Mouse (Mus musculus) liver, embryonic 16.5 days (tissue): ENCODE measurements at regions not wholly inside any gene's neighbourhood (a gene's known extent, or its start where the extent isn't known, plus 50 kb on each side); places are given as distances from the start of the nearest gene placed in this dataset.

ENCODE experiments used
- ATAC-seq: fragments of 200-750 bp; cut with Nextera tagmentation; 2 replicates; pipeline ENCODE4 v1.8.0; 2017; ENCODE audit warnings: low read depth, mild to moderate bottlenecking, moderate number of reproducible peaks, moderate library complexity
- H3K27ac ChIP-seq: fragments of 300-500 bp; sonication (generic); 2 replicates; pipeline ENCODE4 v1.5.1; 2014; ENCODE audit warnings: mild to moderate bottlenecking, low read length
- H3K27me3 ChIP-seq: fragments of 300-500 bp; sonication (generic); 2 replicates; pipeline ENCODE4 v1.6.1; 2014; ENCODE audit warnings: low read depth, low read length, mixed read lengths; ENCODE audit not compliant: control insufficient read depth, insufficient read depth
- H3K36me3 ChIP-seq: fragments of 300-500 bp; sonication (generic); 2 replicates; pipeline ENCODE4 v1.6.1; 2014; ENCODE audit warnings: mild to moderate bottlenecking; ENCODE audit not compliant: control insufficient read depth, insufficient read depth
- H3K4me1 ChIP-seq: fragments of 300-500 bp; sonication (generic); 2 replicates; pipeline ENCODE4 v1.6.1; 2014; ENCODE audit warnings: low read depth, low read length, mixed read lengths; ENCODE audit not compliant: control insufficient read depth
- H3K4me2 ChIP-seq: fragments of 300-500 bp; sonication (generic); 2 replicates; pipeline ENCODE4 v1.6.1; 2014; ENCODE audit warnings: low read depth, low read length, mixed read lengths
- H3K4me3 ChIP-seq: fragments of 300-500 bp; sonication (generic); 2 replicates; pipeline ENCODE4 v1.5.1; 2014; ENCODE audit warnings: low read depth, mild to moderate bottlenecking, low read length
- H3K9ac ChIP-seq: fragments of 300-500 bp; sonication (generic); 2 replicates; pipeline ENCODE4 v1.6.1; 2014; ENCODE audit warnings: low read depth, low read length
- H3K9me3 ChIP-seq: fragments of 300-500 bp; sonication (generic); replicated peaks from 2 replicates; pipeline ENCODE4 v1.6.1; 2016; ENCODE audit warnings: low read length; ENCODE audit not compliant: control insufficient read depth
- WGBS: fragments of 180-500 bp; shearing (Covaris S2); extraction: QIAGEN DNeasy Blood & Tissue Kit; methylation state at CpG from one replicate; pipeline ENCODE4 v1.1.7; 2014; ENCODE audit not compliant: insufficient replicate concordance; 5-methylcytosine and 5-hydroxymethylcytosine counted together

- Histone ChIP-seq H3K27ac (no peak overlapping the region), H3K4me2 (no peak overlapping the region), H3K36me3 (no peaks in the 10 kb centered on the region), H3K9ac (no peak overlapping the region), H3K9me3 (peaks cover 3% of the 10 kb centered on the region; the same call in 1 of the 2 replicates), H3K4me3 (no peak overlapping the region), H3K27me3 (no peaks in the 10 kb centered on the region), H3K4me1 (no peaks in the 10 kb centered on the region)
- no peak for ATAC-seq
- 58% methylated on average over 15 of the region's 15 CpGs for WGBS
Observed at GRCm38 (mm10) chr2:172132623-172133332, 89.5 kb upstream of the Cbln4 start.

- H3K4me3 ChIP-seq: no peak overlapping the region
- WGBS: 54% methylated on average over 6 of the region's 6 CpGs
- no peaks in the 10 kb centered on the region for H3K36me3 ChIP-seq
- H3K27ac ChIP-seq: no peak overlapping the region
- no peak overlapping the region for H3K9ac ChIP-seq
- H3K4me2 ChIP-seq: no peak overlapping the region
- no peak for ATAC-seq
- peaks cover 3% of the 10 kb centered on the region for H3K9me3 ChIP-seq
- H3K4me1 ChIP-seq: no peaks in the 10 kb centered on the region
- H3K27me3 ChIP-seq: no peaks in the 10 kb centered on the region
Observed at GRCm38 (mm10) chr2:172140080-172140479, 96.8 kb upstream of the Cbln4 start.

GRCm38 (mm10) chr2:172143269-172143668, 100.0 kb upstream of the Cbln4 start:
- no peak overlapping the region for H3K4me2 ChIP-seq
- no peaks in the 10 kb centered on the region; the same call in 1 of the 2 replicates for H3K9me3 ChIP-seq
- ATAC-seq: no peak
- no peaks in the 10 kb centered on the region for H3K4me1 ChIP-seq
- H3K27me3 ChIP-seq: no peaks in the 10 kb centered on the region
- H3K36me3 ChIP-seq: no peaks in the 10 kb centered on the region
- WGBS: 66% methylated on average over 9 of the region's 9 CpGs
- no peak overlapping the region for H3K4me3 ChIP-seq
- H3K9ac ChIP-seq: no peak overlapping the region
- no peak overlapping the region for H3K27ac ChIP-seq

GRCm38 (mm10) chr2:172148736-172149135, 99.6 kb upstream of the Mc3r start:
- Histone ChIP-seq H3K4me3 (no peak overlapping the region), H3K36me3 (no peaks in the 10 kb centered on the region), H3K4me1 (no peaks in the 10 kb centered on the region), H3K27me3 (no peaks in the 10 kb centered on the region), H3K27ac (no peak overlapping the region), H3K9ac (no peak overlapping the region), H3K9me3 (peaks cover 7% of the 10 kb centered on the region), H3K4me2 (no peak overlapping the region)
- 44% methylated on average over 4 of the region's 4 CpGs for WGBS
- no peak for ATAC-seq

- peaks cover 7% of the 10 kb centered on the region for H3K9me3 ChIP-seq
Observed at GRCm38 (mm10) chr2:172149734-172150133, 98.6 kb upstream of the Mc3r start.

GRCm38 (mm10) chr2:172150898-172151297, 97.4 kb upstream of the Mc3r start:
- Histone ChIP-seq H3K9ac (no peak overlapping the region), H3K27ac (no peak overlapping the region), H3K4me2 (no peak overlapping the region), H3K9me3 (peaks cover 7% of the 10 kb centered on the region), H3K27me3 (no peaks in the 10 kb centered on the region), H3K36me3 (no peaks in the 10 kb centered on the region), H3K4me3 (no peak overlapping the region), H3K4me1 (no peaks in the 10 kb centered on the region)
- no peak for ATAC-seq
- WGBS: 28% methylated on average over 1 of the region's 1 CpGs

More at GRCm38 (mm10) chr2:172149734-172150133, 98.6 kb upstream of the Mc3r start:
- Histone ChIP-seq H3K9ac (no peak overlapping the region), H3K4me3 (no peak overlapping the region), H3K36me3 (no peaks in the 10 kb centered on the region), H3K4me2 (no peak overlapping the region), H3K4me1 (no peaks in the 10 kb centered on the region), H3K27me3 (no peaks in the 10 kb centered on the region), H3K27ac (no peak overlapping the region)
- ATAC-seq: no peak
- 56% methylated on average over 4 of the region's 4 CpGs for WGBS

GRCm38 (mm10) chr2:172159909-172160308, 88.4 kb upstream of the Mc3r start:
- Histone ChIP-seq H3K27me3 (no peaks in the 10 kb centered on the region), H3K9ac (no peak overlapping the region), H3K9me3 (no peaks in the 10 kb centered on the region), H3K4me3 (no peak overlapping the region), H3K4me1 (no peaks in the 10 kb centered on the region), H3K36me3 (no peaks in the 10 kb centered on the region), H3K4me2 (no peak overlapping the region), H3K27ac (no peak overlapping the region)
- ATAC-seq: no peak
- 67% methylated on average over 16 of the region's 16 CpGs for WGBS

GRCm38 (mm10) chr2:172177371-172177770, 70.9 kb upstream of the Mc3r start:
- H3K27ac ChIP-seq: no peak overlapping the region
- H3K9me3 ChIP-seq: no peaks in the 10 kb centered on the region; the same call in 1 of the 2 replicates
- no peaks in the 10 kb centered on the region for H3K27me3 ChIP-seq
- H3K4me3 ChIP-seq: no peak overlapping the region
- H3K36me3 ChIP-seq: no peaks in the 10 kb centered on the region
- ATAC-seq: no peak
- H3K4me2 ChIP-seq: no peak overlapping the region
- H3K4me1 ChIP-seq: no peaks in the 10 kb centered on the region
- 60% methylated on average over 10 of the region's 10 CpGs for WGBS
- no peak overlapping the region for H3K9ac ChIP-seq

GRCm38 (mm10) chr2:172179301-172179700, 69.0 kb upstream of the Mc3r start:
- no peak for ATAC-seq
- WGBS: 46% methylated on average over 4 of the region's 4 CpGs
- Histone ChIP-seq H3K4me3 (no peak overlapping the region), H3K9me3 (no peaks in the 10 kb centered on the region; the same call in 1 of the 2 replicates), H3K9ac (no peak overlapping the region), H3K27me3 (no peaks in the 10 kb centered on the region), H3K27ac (no peak overlapping the region), H3K36me3 (no peaks in the 10 kb centered on the region), H3K4me1 (no peaks in the 10 kb centered on the region), H3K4me2 (no peak overlapping the region)
